Mouse (Mus musculus): ENCODE results near the gene Nop53. TPM values are rescaled to one million over a fixed set of nuclear protein-coding genes. Genes with fewer than 3 reads are reported as not detected.

Gene Nop53
- 100 to 1,000 TPM; 334 to 398 TPM for polyA plus RNA-seq (2017; shearing (Covaris generic))

GRCm38 (mm10) chr7:15945721-15946536 lies at the start of gene Nop53:
Gene Nop53 (minus strand): TSS chr7:15946074.
- ATAC-seq, result peak; percentile 84

GRCm38 (mm10) chr7:15993789-15994188 lies 47.9 kb upstream of the Nop53 start:
- ATAC-seq, result no peak

GRCm38 (mm10) chr7:15993152-15993551 lies 47.3 kb upstream of the Nop53 start:
- ATAC-seq, result no peak

GRCm38 (mm10) chr7:15991764-15992163 lies 45.9 kb upstream of the Nop53 start:
- ATAC-seq, result no peak

- ATAC-seq, result no peak
Observed at GRCm38 (mm10) chr7:15987661-15988356, 41.9 kb upstream of the Nop53 start.

- ATAC-seq, result peak; percentile 76
Observed at GRCm38 (mm10) chr7:15982729-15983407, 37.0 kb upstream of the Nop53 start.

GRCm38 (mm10) chr7:15981538-15981937 lies 35.7 kb upstream of the Nop53 start:
- no peak for ATAC-seq

- ATAC-seq, result no peak
Observed at GRCm38 (mm10) chr7:15980246-15980645, 34.4 kb upstream of the Nop53 start.

- peak; percentile 52 for ATAC-seq
Observed at GRCm38 (mm10) chr7:15975904-15976303, 30.0 kb upstream of the Nop53 start.

GRCm38 (mm10) chr7:15975451-15975850 lies 29.6 kb upstream of the Nop53 start:
- ATAC-seq, result no peak

GRCm38 (mm10) chr7:15974712-15975111 lies 28.8 kb upstream of the Nop53 start:
- peak; percentile 38 for ATAC-seq

- no peak for ATAC-seq
Observed at GRCm38 (mm10) chr7:15972247-15972646, 26.4 kb upstream of the Nop53 start.

GRCm38 (mm10) chr7:15969674-15970073 lies 23.8 kb upstream of the Nop53 start:
- ATAC-seq, result no peak

- ATAC-seq, result no peak
Observed at GRCm38 (mm10) chr7:15968322-15968721, 22.4 kb upstream of the Nop53 start.

GRCm38 (mm10) chr7:15967312-15967711 lies 21.4 kb upstream of the Nop53 start, which contains the start of gene Ehd2:
Gene Ehd2 (minus strand): TSS chr7:15967567.
- peak; percentile 63 for ATAC-seq

GRCm38 (mm10) chr7:15966489-15966888 lies 20.6 kb upstream of the Nop53 start:
- no peak for ATAC-seq

GRCm38 (mm10) chr7:15963798-15964652 lies 18.2 kb upstream of the Nop53 start:
- no peak for ATAC-seq

- no peak for ATAC-seq
Observed at GRCm38 (mm10) chr7:15962311-15963288, 16.7 kb upstream of the Nop53 start.

GRCm38 (mm10) chr7:15961798-15962197 lies 15.9 kb upstream of the Nop53 start:
- ATAC-seq, result no peak

GRCm38 (mm10) chr7:15961239-15961638 lies 15.4 kb upstream of the Nop53 start:
- no peak for ATAC-seq

- no peak for ATAC-seq
Observed at GRCm38 (mm10) chr7:15960691-15961090, 14.8 kb upstream of the Nop53 start.
